Mouse (Mus musculus): Measurements from ENCODE around the gene Rpl32. TPM values are rescaled to one million over a fixed set of nuclear protein-coding genes. Genes with fewer than 3 reads are reported as not detected.

Rpl32 gene
- polyA plus RNA-seq, 1 experiment from 2014 or later = 1,390 TPM

DNA sequence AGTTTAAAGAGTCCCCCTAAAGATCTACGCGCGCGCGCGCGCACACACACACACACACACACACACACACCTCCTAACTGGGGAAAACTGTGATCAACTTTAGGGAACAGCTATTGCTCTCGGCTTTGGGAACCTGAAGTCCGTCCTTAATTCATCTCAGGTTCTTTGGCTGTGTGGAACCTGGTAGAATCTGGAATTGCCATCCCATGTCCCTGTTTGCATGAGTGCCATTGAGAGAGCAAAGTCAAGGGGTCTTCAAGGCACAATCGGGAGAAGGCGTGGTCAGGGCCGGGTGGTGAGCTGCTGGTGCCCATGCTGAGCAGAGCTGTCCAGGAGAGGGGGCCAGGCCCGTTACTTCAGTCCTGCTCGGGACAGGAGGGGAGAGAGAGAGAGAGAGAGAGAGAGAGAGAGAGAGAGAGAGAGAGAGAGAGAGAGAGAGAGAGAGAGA, 34.6 kb downstream of the Rpl32 start:
- H3K27me3 ChIP-seq = no peaks in the 10 kb centered on the region
- peak overlapping the region; percentile 62 for H3K9ac ChIP-seq
- peak; percentile 85 for ATAC-seq (ENCODE audit: low read depth)
- H3K4me3 ChIP-seq = peak overlapping the region; percentile 85
- H3K36me3 ChIP-seq = 0 out of 2 replicates have a peak, but pooled peaks cover 4% of the 10 kb centered on the region
- peak overlapping the region; percentile 89 for H3K4me2 ChIP-seq
- peak overlapping the region; percentile 52; the same call in 1 of the 2 replicates for H3K27ac ChIP-seq (replicated peaks)
- H3K9me3 ChIP-seq = no peaks in the 10 kb centered on the region
- peaks cover 40% of the 10 kb centered on the region for H3K4me1 ChIP-seq (replicated peaks)
- whole genome bisulfite sequencing = under 1% methylated on average over 14 of the region's 14 CpGs

DNA sequence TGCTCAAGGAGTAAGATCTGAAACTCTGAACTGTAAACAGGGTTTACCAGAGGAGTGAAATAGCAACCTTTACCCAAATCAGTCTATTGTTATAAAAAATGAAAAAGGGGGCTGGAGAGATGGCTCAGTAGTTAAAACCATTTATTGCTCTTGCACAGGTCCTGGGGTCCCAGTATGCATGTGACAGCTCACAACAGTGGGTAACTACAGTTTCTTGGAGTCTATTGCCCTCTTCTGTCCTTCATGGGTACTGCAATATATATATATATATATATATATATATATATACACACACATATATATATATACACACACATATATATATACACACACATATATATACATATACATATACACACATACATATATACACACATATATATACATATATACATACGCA, 35.9 kb downstream of the Rpl32 start:
- Histone ChIP-seq H3K4me1 (replicated peaks) (peaks cover 34% of the 10 kb centered on the region), H3K9ac (no peak overlapping the region), H3K9me3 (no peaks in the 10 kb centered on the region)

DNA sequence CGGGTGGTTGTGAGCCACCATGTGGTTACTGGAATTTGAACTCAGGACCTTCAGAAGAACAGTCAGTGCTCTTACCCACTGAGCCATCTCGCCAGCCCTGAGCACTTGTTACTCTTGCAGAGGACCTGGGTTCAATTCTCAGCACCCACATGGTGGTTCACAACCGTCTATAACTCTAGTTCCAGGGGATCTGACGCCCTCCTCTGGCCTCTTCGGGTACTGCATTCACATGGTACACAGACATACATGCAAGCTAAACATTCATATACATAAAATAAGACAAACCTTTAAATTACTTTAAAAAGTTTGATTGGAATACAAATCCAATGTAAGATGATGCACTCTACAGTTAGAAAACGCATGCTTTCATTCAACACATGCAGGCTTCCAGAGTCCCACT, 36.3 kb downstream of the Rpl32 start:
- ATAC-seq (ENCODE audit: low read depth) = no peak
- H3K9ac ChIP-seq = no peak overlapping the region
- 80% methylated on average over 6 of the region's 6 CpGs for whole genome bisulfite sequencing

More for the DNA sequence above, 35.9 kb downstream of the Rpl32 start:
- Histone ChIP-seq H3K4me2 (no peak overlapping the region), H3K27ac (replicated peaks) (no peak overlapping the region), H3K27me3 (no peaks in the 10 kb centered on the region), H3K4me3 (no peak overlapping the region), H3K36me3 (no peaks in the 10 kb centered on the region)
- WGBS = 60% methylated on average over 1 of the region's 1 CpGs
- ATAC-seq (ENCODE audit: low read depth) = no peak

DNA sequence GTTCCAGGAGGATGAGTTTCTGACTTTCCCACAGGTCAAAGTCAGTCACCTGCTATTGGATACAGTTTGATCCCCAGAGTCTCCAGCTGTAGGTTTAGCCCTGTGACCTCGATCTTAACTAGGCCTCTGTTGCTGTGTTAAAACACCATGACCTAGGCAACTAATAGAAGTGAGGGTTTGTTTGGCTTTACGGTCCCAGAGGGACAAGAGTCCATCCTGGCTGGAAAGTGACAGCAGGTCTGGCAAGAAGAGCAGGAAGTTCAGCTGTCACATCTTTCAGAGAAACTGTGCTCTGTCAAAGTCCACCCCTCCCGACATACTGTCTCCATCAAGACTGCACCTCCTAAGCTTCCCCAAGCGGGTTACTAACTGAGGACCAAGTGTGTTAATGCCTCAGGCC, 37.7 kb downstream of the Rpl32 start:
- Histone ChIP-seq H3K4me1 (replicated peaks) (peaks cover 19% of the 10 kb centered on the region), H3K4me3 (no peak overlapping the region), H3K4me2 (no peak overlapping the region), H3K27me3 (no peaks in the 10 kb centered on the region), H3K36me3 (no peaks in the 10 kb centered on the region), H3K9me3 (no peaks in the 10 kb centered on the region), H3K9ac (no peak overlapping the region), H3K27ac (replicated peaks) (no peak overlapping the region)
- 78% methylated on average over 4 of the region's 4 CpGs for WGBS
- ATAC-seq (ENCODE audit: low read depth) = no peak

More for the DNA sequence above, 36.3 kb downstream of the Rpl32 start:
- H3K4me1 ChIP-seq (replicated peaks) = peaks cover 32% of the 10 kb centered on the region
- no peak overlapping the region for H3K4me2 ChIP-seq
- H3K36me3 ChIP-seq = no peaks in the 10 kb centered on the region
- no peak overlapping the region for H3K27ac ChIP-seq (replicated peaks)
- H3K27me3 ChIP-seq = no peaks in the 10 kb centered on the region
- no peak overlapping the region for H3K4me3 ChIP-seq
- no peaks in the 10 kb centered on the region for H3K9me3 ChIP-seq

DNA sequence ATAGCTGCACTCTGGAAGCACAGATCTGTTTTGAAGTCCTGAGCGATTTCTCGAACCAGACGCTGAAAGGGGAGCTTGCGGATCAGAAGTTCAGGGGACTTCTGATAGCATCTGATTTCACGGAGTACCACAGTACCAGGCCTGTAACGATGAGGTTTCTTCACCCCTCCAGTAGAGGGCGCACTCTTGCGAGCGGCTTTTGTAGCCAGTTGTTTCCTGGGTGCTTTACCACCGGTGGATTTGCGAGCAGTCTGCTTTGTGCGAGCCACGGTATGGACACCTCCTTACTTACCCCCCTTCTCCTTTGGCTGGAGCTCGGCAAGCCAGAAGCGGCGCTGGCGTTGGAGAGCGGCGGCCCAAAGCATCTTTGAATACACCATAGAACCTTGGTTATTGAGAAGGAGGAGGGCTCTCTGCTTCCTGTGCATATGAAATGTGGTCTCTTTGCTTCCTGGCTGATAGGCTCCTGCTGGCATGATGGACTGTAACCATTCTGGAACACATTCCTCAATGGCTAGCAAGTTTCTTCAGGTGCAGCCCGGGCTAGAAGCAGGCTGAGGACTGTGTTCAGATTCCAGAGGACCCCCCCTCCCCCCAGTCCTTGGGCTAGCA, 38.4 kb downstream of the Rpl32 start:
- 84% methylated on average over 20 of the region's 20 CpGs for WGBS
- Histone ChIP-seq H3K4me3 (no peak overlapping the region), H3K4me2 (no peak overlapping the region), H3K9ac (no peak overlapping the region), H3K36me3 (no peaks in the 10 kb centered on the region), H3K4me1 (replicated peaks) (peaks cover 12% of the 10 kb centered on the region), H3K9me3 (no peaks in the 10 kb centered on the region), H3K27me3 (no peaks in the 10 kb centered on the region), H3K27ac (replicated peaks) (no peak overlapping the region)
- ATAC-seq (ENCODE audit: low read depth) = no peak

DNA sequence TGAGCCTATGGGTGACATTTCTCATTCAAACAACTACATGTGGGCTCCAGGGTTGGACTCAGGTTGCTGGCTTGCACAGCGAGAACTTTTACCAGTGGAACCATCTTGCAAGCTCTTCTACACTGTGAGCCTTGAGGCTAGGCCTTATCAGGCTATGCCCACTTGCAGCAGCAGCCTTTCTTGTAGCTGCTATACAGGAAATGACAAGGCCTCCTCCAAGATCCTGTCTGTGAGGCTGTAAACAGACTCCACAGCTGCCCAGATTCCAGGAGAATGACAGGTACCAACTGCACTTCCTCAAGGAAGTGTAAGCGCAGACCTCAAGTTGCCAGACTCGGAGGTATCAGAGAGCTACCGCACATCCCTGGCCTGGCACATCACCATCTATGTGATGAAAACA, 40.3 kb downstream of the Rpl32 start:
- no peak overlapping the region for H3K4me3 ChIP-seq
- H3K9me3 ChIP-seq = no peaks in the 10 kb centered on the region
- no peak overlapping the region for H3K27ac ChIP-seq (replicated peaks)
- no peak overlapping the region for H3K4me2 ChIP-seq
- WGBS = 89% methylated on average over 4 of the region's 4 CpGs
- H3K36me3 ChIP-seq = no peaks in the 10 kb centered on the region
- H3K9ac ChIP-seq = no peak overlapping the region
- peaks cover 13% of the 10 kb centered on the region for H3K4me1 ChIP-seq (replicated peaks)
- no peak for ATAC-seq (ENCODE audit: low read depth)
- H3K27me3 ChIP-seq = no peaks in the 10 kb centered on the region

DNA sequence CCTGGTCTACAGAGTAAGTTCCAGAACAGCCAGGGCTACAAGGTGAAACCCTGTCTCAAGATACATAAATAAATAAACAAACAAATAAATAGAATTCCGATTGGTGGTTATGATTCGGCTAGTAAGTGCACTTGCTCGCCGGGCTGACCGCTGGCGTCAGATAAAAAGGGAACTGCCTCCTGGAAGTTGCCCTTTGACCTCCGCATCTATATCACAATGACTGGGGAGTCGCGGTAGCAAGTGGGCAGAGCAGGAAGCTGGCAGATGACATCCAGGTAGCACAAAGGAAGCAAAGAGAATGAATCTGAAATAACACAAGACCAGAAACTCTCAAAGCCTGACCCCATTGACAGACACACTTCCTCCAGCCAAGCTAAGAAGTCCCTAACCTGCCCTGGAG, 41.2 kb downstream of the Rpl32 start:
- no peaks in the 10 kb centered on the region for H3K36me3 ChIP-seq
- WGBS = 47% methylated on average over 9 of the region's 9 CpGs
- no peaks in the 10 kb centered on the region for H3K27me3 ChIP-seq
- no peak overlapping the region for H3K4me2 ChIP-seq
- no peaks in the 10 kb centered on the region for H3K9me3 ChIP-seq
- H3K27ac ChIP-seq (replicated peaks) = no peak overlapping the region
- H3K4me1 ChIP-seq (replicated peaks) = peaks cover 19% of the 10 kb centered on the region
- no peak overlapping the region for H3K4me3 ChIP-seq
- ATAC-seq (ENCODE audit: low read depth) = no peak
- no peak overlapping the region for H3K9ac ChIP-seq

DNA sequence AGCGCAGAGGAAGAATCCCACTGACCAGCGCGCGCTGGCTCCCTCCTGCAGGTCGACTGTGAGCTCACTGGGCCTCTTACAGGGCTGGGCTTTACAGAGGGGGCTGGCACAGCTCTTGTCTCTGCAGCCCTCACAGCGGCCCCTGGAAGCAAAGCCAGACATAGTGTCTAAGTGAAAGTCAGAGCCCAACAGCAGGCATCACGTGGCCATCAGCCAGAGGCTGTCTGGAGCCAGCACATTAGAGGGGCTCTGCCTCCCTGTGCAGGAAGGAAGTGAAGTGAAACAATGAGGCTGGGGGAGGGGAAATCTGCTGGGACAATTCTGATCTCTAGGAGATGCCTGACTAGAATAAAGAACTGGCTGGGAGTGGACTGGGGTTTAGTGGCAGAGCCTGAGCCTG, 44.4 kb downstream of the Rpl32 start:
- Histone ChIP-seq H3K9ac (no peak overlapping the region), H3K36me3 (no peaks in the 10 kb centered on the region), H3K9me3 (no peaks in the 10 kb centered on the region), H3K27me3 (no peaks in the 10 kb centered on the region), H3K27ac (replicated peaks) (peak overlapping the region; percentile 87), H3K4me1 (replicated peaks) (peaks cover 31% of the 10 kb centered on the region), H3K4me3 (no peak overlapping the region), H3K4me2 (peak overlapping the region; percentile 31; the same call in 1 of the 2 replicates)
- peak; percentile 92 for ATAC-seq (ENCODE audit: low read depth)
- WGBS = 6% methylated on average over 7 of the region's 7 CpGs

DNA sequence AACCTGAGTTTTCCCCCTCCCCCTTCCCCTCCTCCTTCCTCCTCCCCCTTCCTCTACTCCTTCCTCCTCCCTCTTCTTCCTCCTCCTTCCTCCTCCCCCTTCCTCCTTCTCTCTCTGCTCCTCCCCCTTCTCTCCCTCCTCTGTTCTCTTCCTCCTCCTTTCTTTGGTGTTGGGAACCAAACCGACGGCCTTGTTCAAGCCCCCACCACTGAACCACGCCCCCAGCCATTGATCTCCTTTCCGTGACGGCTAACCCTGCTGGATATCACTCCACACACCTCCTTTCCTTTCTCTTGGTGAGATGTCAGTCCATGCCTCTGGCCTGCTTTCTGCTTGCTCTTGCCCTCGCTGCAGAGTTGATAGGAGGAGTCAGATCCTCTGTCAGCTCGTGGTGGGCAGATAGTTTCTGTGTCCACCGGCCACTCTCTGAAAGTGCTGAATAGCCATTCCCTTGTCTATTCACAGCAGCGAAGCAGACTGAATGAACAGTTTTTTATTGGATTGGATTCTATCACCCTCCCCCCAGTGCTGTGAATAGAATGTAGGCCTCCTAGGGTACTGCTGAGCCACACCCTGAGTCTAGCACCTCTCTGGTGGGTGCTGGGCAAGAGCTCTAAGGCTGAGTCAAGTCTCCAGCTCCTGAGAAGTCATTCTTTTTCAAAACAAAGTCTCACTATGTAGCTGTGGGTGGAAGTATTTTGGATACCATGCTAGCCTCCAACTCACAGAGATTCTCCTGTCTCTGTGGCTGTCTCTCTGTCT, 46.4 kb downstream of the Rpl32 start, which contains the start of gene Tmem40:
Tmem40 (minus strand) TSS at position 416 of the 762 bp plus-strand sequence.
- H3K36me3 ChIP-seq = no peaks in the 10 kb centered on the region
- peak within 1 kb of the TSS; percentile 27; the same call in 1 of the 2 replicates for H3K4me2 ChIP-seq
- no peaks in the 10 kb centered on the region for H3K9me3 ChIP-seq
- H3K9ac ChIP-seq = 0 out of 2 replicates have a peak within 1 kb of the TSS, but pooled peaks have one; percentile 5
- no peak within 1 kb of the TSS for H3K4me3 ChIP-seq
- peaks cover 31% of the 10 kb centered on the region for H3K4me1 ChIP-seq (replicated peaks)
- under 1% methylated on average over 9 of the region's 9 CpGs for WGBS
- no peaks in the 10 kb centered on the region for H3K27me3 ChIP-seq
- no peak for ATAC-seq (ENCODE audit: low read depth)
- peak within 1 kb of the TSS; percentile 72 for H3K27ac ChIP-seq (replicated peaks)

DNA sequence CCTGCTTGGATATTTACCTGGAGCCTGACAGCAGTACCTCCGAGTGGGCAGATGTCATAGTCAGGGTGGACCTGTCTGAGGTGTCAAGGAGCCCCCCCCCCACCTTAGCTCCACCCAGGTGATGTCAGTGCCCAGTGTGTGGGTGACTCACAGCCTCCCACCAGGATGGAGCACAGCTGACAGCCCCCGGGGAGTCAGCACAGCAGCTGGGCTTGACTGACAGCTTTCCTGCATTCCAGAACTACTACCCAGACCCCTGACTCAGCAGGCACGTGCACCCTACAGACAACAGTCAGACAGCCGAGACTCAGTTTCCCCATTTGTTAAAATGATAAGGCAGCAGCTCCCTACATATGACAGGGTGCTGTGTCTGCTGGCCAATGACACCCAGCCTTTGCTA, 47.6 kb downstream of the Rpl32 start:
- Histone ChIP-seq H3K4me1 (replicated peaks) (peaks cover 31% of the 10 kb centered on the region), H3K9me3 (no peaks in the 10 kb centered on the region), H3K27ac (replicated peaks) (no peak overlapping the region), H3K9ac (no peak overlapping the region), H3K4me2 (no peak overlapping the region), H3K36me3 (no peaks in the 10 kb centered on the region), H3K27me3 (no peaks in the 10 kb centered on the region), H3K4me3 (no peak overlapping the region)
- ATAC-seq (ENCODE audit: low read depth) = no peak
- 70% methylated on average over 4 of the region's 4 CpGs for WGBS

DNA sequence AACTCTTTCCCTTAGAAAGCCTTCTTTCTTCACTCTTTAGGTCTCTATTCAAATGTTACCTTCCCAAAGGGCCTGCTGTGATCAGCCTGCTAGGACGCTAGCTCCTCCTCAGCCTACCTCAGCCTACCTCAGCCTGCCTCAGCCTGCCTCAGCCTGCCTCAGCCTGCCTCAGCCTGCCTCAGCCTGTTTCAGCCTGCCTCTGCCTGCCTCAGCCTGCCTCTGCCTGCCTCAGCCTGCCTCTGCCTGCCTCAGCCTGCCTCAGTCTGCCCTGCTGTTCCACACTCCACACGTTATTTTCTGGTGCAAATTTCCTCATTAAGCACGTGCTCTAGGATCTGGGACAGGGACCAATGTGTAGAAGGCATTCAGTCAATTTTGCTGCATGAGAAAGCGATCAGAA, 48.4 kb downstream of the Rpl32 start:
- no peak overlapping the region for H3K27ac ChIP-seq (replicated peaks)
- H3K4me2 ChIP-seq = no peak overlapping the region
- WGBS = 91% methylated on average over 4 of the region's 4 CpGs
- H3K9me3 ChIP-seq = no peaks in the 10 kb centered on the region
- H3K27me3 ChIP-seq = no peaks in the 10 kb centered on the region
- no peak overlapping the region for H3K4me3 ChIP-seq
- ATAC-seq (ENCODE audit: low read depth) = no peak
- no peak overlapping the region for H3K9ac ChIP-seq
- H3K4me1 ChIP-seq (replicated peaks) = peaks cover 31% of the 10 kb centered on the region
- no peaks in the 10 kb centered on the region for H3K36me3 ChIP-seq

DNA sequence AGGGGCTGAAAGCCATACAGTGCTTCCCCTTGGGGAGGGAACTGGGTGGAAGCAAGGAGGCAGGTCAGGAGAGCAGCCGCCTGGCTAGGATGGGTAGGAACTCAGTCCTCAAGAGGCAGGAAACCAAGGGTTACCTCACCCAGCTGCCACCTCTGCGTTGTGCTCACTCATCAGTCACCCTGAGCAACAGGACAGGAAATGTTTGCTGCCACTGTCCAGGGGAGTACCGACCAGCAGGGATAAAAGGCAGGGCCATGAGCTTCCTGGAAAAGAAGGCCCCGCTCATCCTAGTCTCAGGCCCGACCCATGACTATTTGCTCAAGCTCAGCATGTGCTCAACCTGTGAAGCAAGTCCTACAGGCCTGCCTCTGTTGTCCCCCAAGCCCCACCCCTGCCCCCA, 49.1 kb downstream of the Rpl32 start:
- no peak overlapping the region for H3K4me3 ChIP-seq
- H3K27ac ChIP-seq (replicated peaks) = no peak overlapping the region
- WGBS = 68% methylated on average over 5 of the region's 5 CpGs
- H3K9ac ChIP-seq = no peak overlapping the region
- H3K27me3 ChIP-seq = no peaks in the 10 kb centered on the region
- no peaks in the 10 kb centered on the region for H3K36me3 ChIP-seq
- no peak overlapping the region for H3K4me2 ChIP-seq
- ATAC-seq (ENCODE audit: low read depth) = no peak
- H3K4me1 ChIP-seq (replicated peaks) = peaks cover 26% of the 10 kb centered on the region
- no peaks in the 10 kb centered on the region for H3K9me3 ChIP-seq
